Mouse (Mus musculus): Measurements from ENCODE around the gene 1110059E24Rik. TPM values are rescaled to one million over a fixed set of nuclear protein-coding genes. Genes with fewer than 3 reads are reported as not detected.
A peak's percentile ranks its signal among the peaks of the same experiment; 100 is the strongest.
"Not testable (repeated sequence)": the region's sequence is repeated elsewhere in the genome, so short reads cannot be mapped to it uniquely, and the experiment has no call there.

The 1110059E24Rik gene
- polyA plus RNA-seq, 1 experiment = 7.5 TPM

DNA sequence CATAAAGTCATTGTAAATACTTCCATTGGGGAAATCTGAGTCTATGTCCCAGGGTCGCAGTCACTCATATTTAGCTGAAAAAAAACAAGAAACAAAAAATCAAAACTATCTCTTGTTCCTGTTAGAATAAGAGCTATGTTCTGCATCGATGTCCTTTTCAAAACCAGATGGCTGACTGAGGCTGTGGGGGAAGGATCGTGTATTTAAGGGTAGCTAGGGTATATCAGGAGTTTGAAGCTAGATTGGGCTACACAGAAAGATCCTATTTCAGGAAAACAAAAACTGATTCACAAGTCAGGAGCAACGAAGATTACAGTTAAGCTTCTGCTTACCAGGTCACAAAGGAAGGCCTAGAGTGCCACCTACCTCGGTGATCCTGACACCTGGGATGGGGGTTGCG, 42.5 kb downstream of the 1110059E24Rik start:
- H3K4me1 ChIP-seq (ENCODE audit: control insufficient read depth, insufficient read depth, low read length) = peaks cover 3% of the 10 kb centered on the region; the same call in 1 of the 2 replicates
- TF ChIP-seq CTCF (IDR thresholded peaks at IDR 0.05; ENCODE audit: control insufficient read depth, insufficient read depth, insufficient replicate concordance, low read depth, low read length) = no peak
- TF ChIP-seq POLR2A (IDR thresholded peaks at IDR 0.05; ENCODE audit: control insufficient read depth, low read depth, low read length) = no peak
- H3K27me3 ChIP-seq (ENCODE audit: control insufficient read depth, insufficient read depth, low read length) = no peaks in the 10 kb centered on the region
- H3K27ac ChIP-seq (ENCODE audit: control insufficient read depth, insufficient read depth, low read depth, low read length) = no peak overlapping the region
- no peaks in the 10 kb centered on the region for H3K36me3 ChIP-seq (ENCODE audit: control insufficient read depth, insufficient read depth, low read length)
- H3K4me3 ChIP-seq (ENCODE audit: control insufficient read depth, low read depth, low read length) = no peak overlapping the region

- H3K27me3 ChIP-seq (ENCODE audit: control insufficient read depth, insufficient read depth, low read length) = no peaks in the 10 kb centered on the region
- H3K4me3 ChIP-seq (ENCODE audit: control insufficient read depth, low read depth, low read length) = no peak overlapping the region
- no peaks in the 10 kb centered on the region for H3K36me3 ChIP-seq (ENCODE audit: control insufficient read depth, insufficient read depth, low read length)
- H3K4me1 ChIP-seq (ENCODE audit: control insufficient read depth, insufficient read depth, low read length) = peaks cover 3% of the 10 kb centered on the region
- H3K27ac ChIP-seq (ENCODE audit: control insufficient read depth, insufficient read depth, low read depth, low read length) = no peak overlapping the region
- TF ChIP-seq POLR2A (IDR thresholded peaks at IDR 0.05; ENCODE audit: control insufficient read depth, low read depth, low read length) (no peak), CTCF (IDR thresholded peaks at IDR 0.05; ENCODE audit: control insufficient read depth, insufficient read depth, insufficient replicate concordance, low read depth, low read length) (no peak)
Measured at GRCm38 (mm10) chr19:21605294-21605693, 47.5 kb downstream of the 1110059E24Rik start.

GRCm38 (mm10) chr19:21603836-21604235, 48.9 kb downstream of the 1110059E24Rik start:
- Histone ChIP-seq H3K4me1 (ENCODE audit: control insufficient read depth, insufficient read depth, low read length) (peaks cover 7% of the 10 kb centered on the region), H3K4me3 (ENCODE audit: control insufficient read depth, low read depth, low read length) (no peak overlapping the region), H3K36me3 (ENCODE audit: control insufficient read depth, insufficient read depth, low read length) (no peaks in the 10 kb centered on the region), H3K27me3 (ENCODE audit: control insufficient read depth, insufficient read depth, low read length) (no peaks in the 10 kb centered on the region), H3K27ac (ENCODE audit: control insufficient read depth, insufficient read depth, low read depth, low read length) (no peak overlapping the region)
- no peak for TF ChIP-seq CTCF (IDR thresholded peaks at IDR 0.05; ENCODE audit: control insufficient read depth, insufficient read depth, insufficient replicate concordance, low read depth, low read length)
- no peak for TF ChIP-seq POLR2A (IDR thresholded peaks at IDR 0.05; ENCODE audit: control insufficient read depth, low read depth, low read length)

DNA sequence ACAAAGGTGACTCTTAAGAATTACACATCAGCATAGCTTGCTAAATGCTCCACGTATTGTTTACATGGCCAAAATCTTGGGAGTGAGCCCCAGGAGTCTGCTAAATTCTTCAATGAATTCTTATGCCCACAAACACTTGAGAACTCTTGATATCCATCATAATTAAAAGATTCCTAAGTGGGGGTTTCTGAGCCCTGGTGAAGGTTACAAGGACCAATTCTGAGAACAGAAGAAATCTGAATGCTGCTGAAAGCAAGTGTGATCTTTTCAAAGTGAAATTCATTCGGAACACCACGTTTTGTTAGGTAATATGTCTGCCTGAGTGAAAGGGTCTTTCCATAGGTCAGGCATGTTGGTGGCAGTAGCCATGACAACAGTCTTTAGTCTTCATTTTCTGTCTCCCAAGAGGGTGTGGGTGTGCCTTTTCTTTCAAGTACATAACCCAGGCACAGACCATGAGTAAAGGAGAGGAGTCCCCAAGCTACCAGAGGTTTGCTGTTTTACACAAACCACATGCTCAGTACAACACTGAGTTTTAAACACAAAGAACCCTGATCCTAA, 51.2 kb downstream of the 1110059E24Rik start:
- Histone ChIP-seq H3K4me3 (ENCODE audit: control insufficient read depth, low read depth, low read length) (no peak overlapping the region), H3K27me3 (ENCODE audit: control insufficient read depth, insufficient read depth, low read length) (no peaks in the 10 kb centered on the region), H3K36me3 (ENCODE audit: control insufficient read depth, insufficient read depth, low read length) (no peaks in the 10 kb centered on the region), H3K27ac (ENCODE audit: control insufficient read depth, insufficient read depth, low read depth, low read length) (no peak overlapping the region), H3K4me1 (ENCODE audit: control insufficient read depth, insufficient read depth, low read length) (peaks cover 7% of the 10 kb centered on the region)
- TF ChIP-seq POLR2A (IDR thresholded peaks at IDR 0.05; ENCODE audit: control insufficient read depth, low read depth, low read length) (no peak), CTCF (IDR thresholded peaks at IDR 0.05; ENCODE audit: control insufficient read depth, insufficient read depth, insufficient replicate concordance, low read depth, low read length) (no peak)

DNA sequence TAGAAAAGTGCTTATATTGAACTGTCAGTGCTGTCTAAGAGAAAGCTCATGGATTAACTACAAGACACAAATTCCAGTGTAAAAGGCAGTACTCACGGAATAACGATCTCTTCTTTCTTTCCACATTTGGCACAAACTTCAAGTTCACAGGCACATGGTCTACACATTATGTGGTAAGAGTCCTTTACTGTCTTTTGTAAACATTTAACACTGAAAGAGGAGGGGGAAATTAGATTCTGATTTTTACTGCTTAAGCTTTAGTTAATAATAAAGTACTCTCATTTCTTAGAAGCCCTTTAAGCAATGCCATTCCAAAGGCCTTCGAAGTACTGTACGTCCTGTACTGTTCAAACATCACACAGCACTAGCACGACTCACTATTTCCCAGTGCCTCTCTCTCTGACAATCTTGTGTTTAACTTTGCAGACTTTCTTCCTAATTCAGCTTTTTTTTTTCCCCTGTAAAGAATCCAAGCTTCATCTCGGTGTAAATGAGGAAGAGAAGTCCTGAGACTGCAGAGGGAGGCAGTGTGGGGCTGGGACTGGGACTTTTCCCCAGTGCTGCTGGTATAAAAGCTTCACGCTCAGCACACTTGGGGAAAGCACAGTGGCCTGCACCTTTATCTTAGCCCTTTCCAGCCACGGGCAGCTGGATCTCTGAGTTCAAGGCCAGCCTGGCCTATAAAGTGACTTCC, 54.0 kb downstream of the 1110059E24Rik start:
- no peaks in the 10 kb centered on the region for H3K36me3 ChIP-seq (ENCODE audit: control insufficient read depth, insufficient read depth, low read length)
- no peaks in the 10 kb centered on the region for H3K27me3 ChIP-seq (ENCODE audit: control insufficient read depth, insufficient read depth, low read length)
- TF ChIP-seq CTCF (IDR thresholded peaks at IDR 0.05; ENCODE audit: control insufficient read depth, insufficient read depth, insufficient replicate concordance, low read depth, low read length) (no peak), POLR2A (IDR thresholded peaks at IDR 0.05; ENCODE audit: control insufficient read depth, low read depth, low read length) (no peak)
- H3K4me3 ChIP-seq (ENCODE audit: control insufficient read depth, low read depth, low read length) = no peak overlapping the region
- peak overlapping the region; percentile 51 for H3K27ac ChIP-seq (ENCODE audit: control insufficient read depth, insufficient read depth, low read depth, low read length)
- peaks cover 7% of the 10 kb centered on the region for H3K4me1 ChIP-seq (ENCODE audit: control insufficient read depth, insufficient read depth, low read length)

- TF ChIP-seq CTCF (IDR thresholded peaks at IDR 0.05; ENCODE audit: control insufficient read depth, insufficient read depth, insufficient replicate concordance, low read depth, low read length) (no peak), POLR2A (IDR thresholded peaks at IDR 0.05; ENCODE audit: control insufficient read depth, low read depth, low read length) (no peak)
- no peak overlapping the region for H3K27ac ChIP-seq (ENCODE audit: control insufficient read depth, insufficient read depth, low read depth, low read length)
- H3K4me1 ChIP-seq (ENCODE audit: control insufficient read depth, insufficient read depth, low read length) = peaks cover 4% of the 10 kb centered on the region; the same call in 1 of the 2 replicates
- no peaks in the 10 kb centered on the region for H3K27me3 ChIP-seq (ENCODE audit: control insufficient read depth, insufficient read depth, low read length)
- H3K4me3 ChIP-seq (ENCODE audit: control insufficient read depth, low read depth, low read length) = no peak overlapping the region
- H3K36me3 ChIP-seq (ENCODE audit: control insufficient read depth, insufficient read depth, low read length) = no peaks in the 10 kb centered on the region
Measured at GRCm38 (mm10) chr19:21594676-21595075, 58.1 kb downstream of the 1110059E24Rik start.

DNA sequence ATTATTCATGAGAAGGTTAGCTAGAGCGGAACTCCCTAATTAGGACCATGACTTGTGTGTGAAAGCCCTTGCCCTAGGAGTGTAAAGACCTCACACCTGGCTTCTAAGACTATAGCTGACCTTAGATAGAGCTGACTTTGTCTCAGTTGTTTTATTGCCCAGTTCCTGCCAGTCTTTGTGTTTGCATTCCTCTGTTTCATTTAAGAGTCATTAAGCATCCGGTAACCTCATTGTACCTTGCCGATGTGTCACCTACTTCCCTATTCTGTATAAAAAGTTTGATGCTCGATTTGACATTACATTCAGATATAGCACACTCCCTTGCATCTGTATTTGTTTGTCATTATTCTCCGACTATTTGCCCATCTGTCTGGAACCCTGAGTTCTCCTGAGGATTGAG, 60.6 kb downstream of the 1110059E24Rik start:
- H3K27me3 ChIP-seq (ENCODE audit: control insufficient read depth, insufficient read depth, low read length); H3K4me3 ChIP-seq (ENCODE audit: control insufficient read depth, low read depth, low read length); H3K27ac ChIP-seq (ENCODE audit: control insufficient read depth, insufficient read depth, low read depth, low read length); H3K4me1 ChIP-seq (ENCODE audit: control insufficient read depth, insufficient read depth, low read length); H3K36me3 ChIP-seq (ENCODE audit: control insufficient read depth, insufficient read depth, low read length): not testable (repeated sequence)
